Mouse (Mus musculus) left cerebral cortex, adult 2 months (tissue): ENCODE data around the gene Slc1a4. TPM values are rescaled to one million over a fixed set of nuclear protein-coding genes. Genes with fewer than 3 reads are reported as not detected.

Experiments
- DNase-seq, 2 experiments: peaks; one replicate each; pipeline ENCODE4 v3.0.0; 2021 to 2022; ENCODE audit warnings: low spot score in 2 of 2, mixed read lengths in 1 of 2; ENCODE audit errors: extremely low spot score in 1 of 2
- H3K27ac ChIP-seq: fragments of 200-600 bp; 2 replicates; pipeline ENCODE4 v1.8.1; 2022
- H3K4me3 ChIP-seq: fragments of 200-600 bp; 2 replicates; pipeline ENCODE4 v1.8.1; 2022
- CTCF ChIP-seq: fragments of 200-600 bp; IDR thresholded peaks from 2 replicates; pipeline ENCODE4 v1.8.1; 2022; ENCODE audit warnings: antibody characterized with exemption, mild to moderate bottlenecking, moderate library complexity
- intact Hi-C: fragments of 180-260 bp; cut with DNase I; formaldehyde crosslinking; loops from one replicate; pipeline ENCODE4 v1.15.1; 2025
- total RNA-seq, 2 experiments: library from RNA; stranded (reverse); gene quantifications; 2 replicates each; pipeline ENCODE4 v1.2.3; 2021

Gene Slc1a4
- total RNA-seq, 2 experiments from 2014 or later, result 39.3 to 40.5 TPM

DNA sequence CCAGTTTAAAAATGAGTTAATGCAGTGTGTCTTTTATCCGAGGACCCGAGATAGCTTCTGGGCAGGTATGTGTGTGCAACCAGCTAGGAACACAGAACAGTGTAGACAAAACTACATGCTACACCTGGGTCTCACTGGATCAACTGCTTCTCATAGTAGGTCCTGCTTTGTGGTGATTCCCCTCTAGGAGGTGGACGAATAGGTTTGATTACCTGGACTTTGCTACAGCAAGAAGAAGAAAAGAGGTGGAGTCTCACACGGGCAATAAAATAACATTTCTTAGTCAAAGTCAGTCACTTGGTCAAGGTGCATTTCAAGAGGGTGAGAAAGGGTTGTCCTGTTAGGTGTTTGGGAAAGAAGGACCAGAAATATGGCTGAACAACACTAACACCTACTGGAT is 11.4 kb upstream of the Slc1a4 start:
- intact Hi-C loops, result no loop called here
- DNase-seq, result no peak
- Histone ChIP-seq H3K27ac (no peak overlapping the region), H3K4me3 (no peak overlapping the region)
- TF ChIP-seq CTCF, result no peak

DNA sequence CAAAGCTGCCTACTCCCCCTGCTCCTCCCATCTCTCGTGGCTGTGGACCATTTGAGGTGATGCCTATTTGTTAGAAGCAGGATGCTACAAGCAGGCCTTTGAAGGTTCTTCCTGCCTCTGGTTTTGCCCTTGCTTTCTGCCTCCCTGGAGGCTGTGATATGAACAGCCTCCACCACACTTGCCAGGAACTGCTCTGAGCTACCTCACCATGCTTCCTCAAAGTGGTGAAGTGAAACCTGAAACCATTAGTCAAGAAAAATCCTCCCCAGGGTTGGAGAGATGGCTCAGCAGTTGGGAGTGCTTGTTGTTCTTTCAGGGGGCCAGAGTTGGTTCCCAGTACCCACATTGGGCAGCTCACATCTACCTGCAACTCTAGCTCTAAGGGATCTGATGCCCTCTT is 9.1 kb upstream of the Slc1a4 start:
- TF ChIP-seq CTCF, result no peak
- no peak overlapping the region for H3K27ac ChIP-seq
- intact Hi-C loops, result no loop called here
- DNase-seq, result no peak
- H3K4me3 ChIP-seq, result no peak overlapping the region

DNA sequence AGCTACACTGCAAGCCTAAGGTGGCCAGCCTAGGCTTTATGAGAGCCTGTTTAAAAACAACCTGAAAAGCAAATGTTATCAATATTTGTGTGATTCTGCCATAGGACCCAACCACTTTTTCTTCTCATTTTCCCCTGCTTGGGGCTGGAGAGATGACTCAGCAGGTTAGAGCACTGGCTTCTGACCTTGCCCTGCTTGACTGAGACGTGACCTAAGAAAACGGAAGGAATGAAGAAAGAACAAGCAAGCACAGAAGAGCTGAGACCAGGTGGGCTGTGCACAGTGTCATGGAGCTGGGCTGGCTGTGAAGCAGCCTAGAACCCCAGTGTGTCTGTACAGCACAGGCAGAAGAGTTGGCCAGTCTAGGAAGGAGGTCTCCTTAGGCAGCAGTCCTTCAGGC is 6.2 kb upstream of the Slc1a4 start:
- Histone ChIP-seq H3K27ac (no peak overlapping the region), H3K4me3 (no peak overlapping the region)
- intact Hi-C loops, result no loop called here
- no peak for TF ChIP-seq CTCF
- DNase-seq, result no peak

DNA sequence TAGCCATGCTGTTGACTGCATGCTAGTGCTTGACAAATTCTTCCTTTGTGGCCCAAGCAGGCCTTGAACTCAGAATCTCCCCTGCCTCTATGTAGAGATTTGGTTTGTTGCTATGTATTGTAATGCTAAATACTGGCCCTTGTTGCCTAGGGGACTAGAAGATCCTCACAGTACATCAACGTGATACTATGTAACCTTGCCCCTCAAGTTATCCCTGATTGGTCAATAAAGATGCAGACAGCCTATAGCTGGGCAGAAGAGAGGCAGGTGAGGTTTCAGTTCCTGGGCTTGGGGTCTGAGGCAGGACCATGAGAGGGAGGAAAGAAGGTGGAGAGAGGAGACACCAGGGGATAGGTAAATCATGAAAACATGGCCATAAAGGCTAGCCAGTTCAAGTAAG is 1.8 kb upstream of the Slc1a4 start:
- H3K4me3 ChIP-seq, result no peak overlapping the region
- intact Hi-C loops, result loop anchor here (5.0 kb wide), 2 partner anchors 87 to 132 kb away; partner anchors contain the start of genes Cep68 and Rab1a
- TF ChIP-seq CTCF, result no peak
- no peak overlapping the region for H3K27ac ChIP-seq
- no peak for DNase-seq

DNA sequence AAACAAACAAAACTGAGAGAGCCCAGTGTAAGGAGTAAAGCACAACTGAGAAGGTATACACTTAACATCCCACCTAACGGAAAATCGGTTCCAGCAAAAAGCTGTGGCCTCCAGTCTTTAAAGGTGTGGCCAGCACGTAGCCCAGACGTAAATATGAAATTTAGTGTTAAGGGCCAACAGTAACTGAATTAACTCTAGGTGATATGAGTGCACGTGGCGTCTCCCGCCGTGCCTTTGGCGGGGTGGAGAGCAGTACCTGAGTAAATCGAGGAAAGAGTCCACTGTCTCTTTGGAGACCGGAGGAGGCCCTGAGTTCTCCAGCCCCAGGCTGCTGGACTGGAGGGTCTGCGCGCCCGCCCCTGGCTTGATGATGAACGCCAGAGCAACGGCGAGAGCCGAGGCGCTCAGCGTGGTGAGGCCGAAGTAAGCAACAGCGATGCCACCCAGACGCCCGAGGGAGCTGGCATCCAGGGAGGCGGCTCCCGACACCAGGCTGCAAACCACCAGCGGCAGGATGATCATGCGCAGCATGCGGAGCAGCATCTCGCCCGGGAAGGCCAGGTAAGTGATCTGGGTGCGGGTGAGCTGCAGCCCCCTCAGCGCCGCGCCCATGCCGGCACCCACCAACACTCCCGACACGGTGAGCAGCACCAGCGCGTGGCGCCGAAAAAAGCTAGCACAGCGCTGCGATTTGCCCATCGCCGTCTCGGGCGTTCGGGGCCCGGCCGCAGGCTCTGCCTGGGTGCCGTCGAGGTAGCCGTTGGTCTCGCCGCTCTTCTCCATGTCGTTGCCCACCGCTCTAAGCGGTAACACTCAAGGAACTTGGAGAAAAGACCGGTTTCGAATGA is 599 bp downstream of the Slc1a4 start:
- peak; percentile 56 to 62 for DNase-seq
- intact Hi-C loops, result loop anchor here (1.0 to 5.0 kb wide), 6 partner anchors 25 to 219 kb away; partner anchors contain the start of genes Actr2, Cep68 and Rab1a

DNA sequence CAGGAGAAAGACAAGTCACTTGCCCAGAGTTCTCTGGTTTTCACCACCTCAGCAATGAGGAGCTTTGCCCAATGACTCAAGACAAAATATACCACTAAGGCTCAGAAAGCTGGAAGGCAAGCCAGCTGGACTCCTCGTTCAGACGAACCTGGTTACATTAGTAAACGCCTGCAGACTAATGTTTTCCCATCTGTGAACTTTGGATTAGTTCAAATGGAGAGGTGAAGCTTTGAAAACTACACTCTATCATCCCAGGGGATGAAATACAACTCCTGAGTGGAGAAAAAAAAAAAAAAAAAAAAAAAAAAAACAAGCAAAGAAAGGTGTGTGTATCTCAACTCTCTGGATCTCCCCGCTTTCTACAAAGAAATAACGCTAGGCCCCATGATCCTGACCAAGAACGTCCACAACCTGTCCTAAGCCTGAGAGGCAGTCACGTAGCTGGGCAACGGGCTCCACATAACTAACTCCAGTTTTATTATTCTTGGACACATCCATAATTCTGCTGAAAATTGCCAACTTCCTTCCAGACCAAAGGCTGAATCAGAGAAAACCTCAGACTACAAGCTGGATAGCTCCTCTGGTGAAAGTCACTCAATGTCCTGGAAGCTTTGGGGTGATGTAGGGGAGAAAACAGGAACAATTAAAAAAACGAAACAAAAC is 1.4 kb downstream of the Slc1a4 start:
- intact Hi-C loops, result loop anchor here (5.0 kb wide), 2 partner anchors 84 to 129 kb away; partner anchors contain the start of genes Cep68 and Rab1a
- TF ChIP-seq CTCF, result no peak
- Histone ChIP-seq H3K27ac (no peak overlapping the region), H3K4me3 (peak overlapping the region; percentile 71)
- no peak for DNase-seq

More for the DNA sequence above, 599 bp downstream of the Slc1a4 start:
- no peak for TF ChIP-seq CTCF
- peak overlapping the region; percentile 88 for H3K27ac ChIP-seq
- peak overlapping the region; percentile 71 for H3K4me3 ChIP-seq

DNA sequence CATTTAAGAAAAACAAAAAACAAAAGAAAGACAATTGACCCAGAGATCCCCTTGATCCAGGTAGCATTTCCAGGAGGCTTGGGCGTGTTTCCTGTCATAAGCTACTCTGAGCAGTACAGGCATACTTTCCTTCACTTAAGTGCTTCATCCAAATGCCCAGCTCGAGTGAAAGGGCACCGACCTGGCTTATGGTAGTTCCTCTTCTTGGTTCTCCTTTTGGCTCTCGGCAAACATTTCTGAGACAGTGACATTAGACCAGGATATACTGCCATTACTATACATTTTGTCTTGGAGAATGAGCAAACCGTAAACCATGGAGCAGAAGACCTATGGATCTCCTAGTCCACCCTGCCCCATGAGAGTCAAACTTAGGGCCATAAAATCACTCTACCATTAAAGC is 2.8 kb downstream of the Slc1a4 start:
- Histone ChIP-seq H3K4me3 (no peak overlapping the region), H3K27ac (no peak overlapping the region)
- no peak for TF ChIP-seq CTCF
- DNase-seq, result no peak
- intact Hi-C loops, result loop anchor here (5.0 kb wide), 2 partner anchors 82 to 127 kb away; partner anchors contain the start of genes Cep68 and Rab1a

DNA sequence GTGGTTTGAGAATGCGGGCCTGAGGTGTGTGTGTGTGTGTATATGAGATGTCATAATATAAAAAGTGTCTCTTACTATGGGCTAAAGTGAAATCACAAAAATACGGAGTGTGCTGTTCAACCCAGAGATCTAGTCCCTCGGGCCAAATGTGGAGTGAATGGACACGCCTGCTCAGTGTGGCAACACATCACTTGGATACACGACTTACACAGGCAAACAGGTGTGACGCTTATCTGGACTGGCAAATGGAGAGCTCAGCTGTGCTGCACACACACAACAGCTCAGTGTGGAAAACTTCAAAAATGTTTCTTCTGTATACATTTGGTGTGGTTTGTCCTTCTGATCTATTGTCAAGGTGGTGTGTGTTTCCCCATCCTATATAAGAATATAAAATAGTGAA is 3.7 kb downstream of the Slc1a4 start:
- no peak overlapping the region for H3K27ac ChIP-seq
- intact Hi-C loops, result no loop called here
- no peak overlapping the region for H3K4me3 ChIP-seq
- DNase-seq, result no peak
- no peak for TF ChIP-seq CTCF

DNA sequence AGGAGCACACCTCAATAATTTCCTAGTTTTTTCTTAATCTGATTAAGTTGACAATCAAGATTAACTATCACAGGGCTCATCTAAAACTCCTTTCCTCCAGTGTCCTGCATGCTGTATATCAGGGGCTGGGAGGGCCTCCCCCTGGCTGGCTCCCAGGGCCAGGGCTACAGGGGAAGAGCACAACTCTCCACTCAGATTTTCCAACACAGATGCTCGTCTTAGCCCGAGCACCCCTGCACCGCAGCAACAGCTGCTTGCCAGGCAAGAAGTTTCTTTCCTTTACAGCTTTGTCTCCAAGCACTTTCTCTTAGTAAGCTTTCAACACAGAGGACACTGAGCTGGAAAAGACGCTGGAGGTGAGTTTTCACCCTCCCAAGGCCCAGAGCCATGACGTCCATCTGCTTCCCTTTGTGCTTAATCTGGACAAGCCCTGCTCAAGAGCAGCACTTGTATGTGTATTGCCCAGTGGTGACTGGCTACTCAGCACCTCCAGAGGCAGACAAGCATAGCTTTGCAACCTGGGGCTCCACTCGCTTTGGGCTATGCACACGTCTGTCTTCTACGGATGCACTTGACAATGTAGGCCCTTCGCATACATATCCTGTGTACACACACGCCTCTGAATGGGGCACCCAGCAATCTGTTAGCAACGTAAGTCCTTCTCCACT is 6.1 kb downstream of the Slc1a4 start:
- no peak overlapping the region for H3K4me3 ChIP-seq
- no peak for TF ChIP-seq CTCF
- intact Hi-C loops, result no loop called here
- H3K27ac ChIP-seq, result no peak overlapping the region
- DNase-seq, result no peak

DNA sequence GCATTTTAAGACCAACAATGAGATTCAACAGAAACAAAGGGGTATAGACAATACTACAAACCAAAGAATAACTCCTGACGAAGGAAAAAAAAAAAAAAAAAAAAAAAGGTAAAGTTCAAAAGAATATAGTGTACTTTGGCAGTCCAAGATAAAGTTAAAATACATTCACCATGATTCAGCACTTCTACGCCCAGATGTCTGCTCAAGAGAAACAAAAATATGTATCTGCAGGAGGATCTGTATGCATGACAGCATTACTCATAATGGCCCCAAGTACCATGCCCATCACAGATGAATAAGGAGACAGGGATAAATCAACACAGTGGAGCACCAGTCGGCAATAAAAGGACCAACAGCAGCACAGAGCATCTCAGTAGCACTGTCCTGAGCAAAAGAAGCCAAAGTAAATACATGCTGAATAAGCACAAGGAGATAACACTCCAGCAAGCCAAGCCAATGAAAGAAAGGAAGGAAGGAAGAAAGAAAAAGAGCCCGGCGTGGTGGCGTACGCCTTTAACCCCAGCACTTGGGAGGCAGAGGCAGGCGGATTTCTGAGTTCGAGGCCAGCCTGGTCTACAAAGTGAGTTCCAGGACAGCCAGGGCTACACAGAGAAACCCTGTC is 7.3 kb downstream of the Slc1a4 start:
- no peak for DNase-seq
- Histone ChIP-seq H3K27ac (no peak overlapping the region), H3K4me3 (no peak overlapping the region)
- intact Hi-C loops, result no loop called here
- no peak for TF ChIP-seq CTCF

DNA sequence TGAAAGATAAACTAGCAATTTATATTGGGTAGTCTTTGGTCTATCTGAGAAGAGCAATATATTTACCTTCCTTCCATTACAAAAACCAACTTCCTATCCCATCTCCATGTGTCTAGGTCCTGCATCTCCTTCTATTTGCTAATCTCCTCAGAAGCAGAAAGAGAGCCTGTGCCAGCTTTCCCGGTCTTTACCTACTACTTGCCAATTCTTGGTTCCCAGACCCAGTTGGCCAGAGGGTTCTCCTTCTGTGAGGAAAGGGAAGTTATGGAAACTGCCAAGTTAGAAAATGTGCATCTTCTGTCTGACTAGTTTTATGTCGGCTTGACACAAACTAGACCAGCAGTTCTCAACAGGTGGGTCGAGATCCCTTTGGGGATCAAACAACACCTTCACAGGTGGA is 8.5 kb downstream of the Slc1a4 start:
- Histone ChIP-seq H3K4me3 (no peak overlapping the region), H3K27ac (no peak overlapping the region)
- intact Hi-C loops, result no loop called here
- no peak for DNase-seq
- no peak for TF ChIP-seq CTCF

DNA sequence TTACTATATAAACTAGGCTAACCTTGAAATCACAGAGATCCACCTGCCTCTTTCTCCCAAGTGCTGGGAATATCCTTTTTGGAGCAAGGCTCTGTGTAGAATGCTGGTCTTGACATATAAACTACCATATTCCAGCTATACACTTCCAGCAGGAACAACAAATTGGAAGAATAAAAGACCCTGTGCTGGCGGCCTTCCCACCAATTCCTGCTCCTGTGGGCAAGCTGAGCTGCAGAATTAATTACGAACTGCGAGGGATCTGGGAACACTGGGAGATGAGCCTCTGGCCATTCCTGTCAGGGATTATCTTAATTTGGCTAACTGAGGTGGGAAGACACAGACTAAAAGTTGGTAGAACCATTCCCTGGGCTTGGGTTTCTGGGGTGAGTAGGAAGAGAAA is 10.1 kb downstream of the Slc1a4 start:
- no peak for DNase-seq
- Histone ChIP-seq H3K4me3 (no peak overlapping the region), H3K27ac (no peak overlapping the region)
- intact Hi-C loops, result no loop called here
- no peak for TF ChIP-seq CTCF
